Mouse (Mus musculus) cerebellum, adult 2 months (tissue): ENCODE data around the gene Lgals2.
"Not testable (repeated sequence)": the region's sequence is repeated elsewhere in the genome, so short reads cannot be mapped to it uniquely, and the experiment has no call there.

Source experiments
- CTCF ChIP-seq: fragments of 200-500 bp; IDR thresholded peaks from 2 replicates; pipeline ENCODE4 v1.5.1; 2011; ENCODE audit warnings: low read depth, mild to moderate bottlenecking, control low read depth, low read length, moderate library complexity, borderline replicate concordance; ENCODE audit not compliant: insufficient read depth
- POLR2A ChIP-seq: fragments of 200-500 bp; IDR thresholded peaks from 2 replicates; pipeline ENCODE4 v1.6.1; 2011; ENCODE audit warnings: low read length, control low read depth, borderline replicate concordance; ENCODE audit not compliant: insufficient read depth

DNA sequence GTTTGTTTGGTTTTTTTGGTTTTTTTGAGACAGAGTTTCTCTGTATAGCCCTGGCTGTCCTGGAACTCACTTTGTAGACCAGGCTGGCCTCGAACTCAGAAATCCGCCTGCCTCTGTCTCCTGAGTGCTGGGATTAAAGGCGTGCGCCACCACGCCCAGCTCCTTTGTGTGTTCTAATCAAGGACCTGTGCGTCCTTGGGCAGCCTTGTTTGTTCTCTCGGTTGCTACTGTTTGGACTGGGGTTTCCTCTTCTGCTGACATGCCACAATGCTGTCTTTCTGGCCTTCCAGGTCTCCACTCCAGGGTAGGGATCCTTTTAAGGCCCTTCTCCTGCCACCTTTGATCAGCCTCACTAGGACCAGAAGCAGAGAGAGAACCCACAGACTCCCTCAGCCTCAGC, 8.5 kb downstream of the Lgals2 start:
- TF ChIP-seq POLR2A, CTCF: not testable (repeated sequence)
